Mouse (Mus musculus) lung, adult 2 months (tissue): ENCODE measurements around the gene Ppp4r4.

ENCODE experiments used
- CTCF ChIP-seq: fragments of 200-500 bp; IDR thresholded peaks from 2 replicates; pipeline ENCODE4 v1.5.1; 2011; ENCODE audit warnings: mild to moderate bottlenecking, low read length, control low read depth; ENCODE audit not compliant: insufficient read depth
- POLR2A ChIP-seq: fragments of 200-500 bp; IDR thresholded peaks from 2 replicates; pipeline ENCODE4 v1.6.1; 2011; ENCODE audit warnings: low read depth, mild to moderate bottlenecking, control low read depth, low read length, borderline replicate concordance; ENCODE audit errors: extremely low read depth

DNA sequence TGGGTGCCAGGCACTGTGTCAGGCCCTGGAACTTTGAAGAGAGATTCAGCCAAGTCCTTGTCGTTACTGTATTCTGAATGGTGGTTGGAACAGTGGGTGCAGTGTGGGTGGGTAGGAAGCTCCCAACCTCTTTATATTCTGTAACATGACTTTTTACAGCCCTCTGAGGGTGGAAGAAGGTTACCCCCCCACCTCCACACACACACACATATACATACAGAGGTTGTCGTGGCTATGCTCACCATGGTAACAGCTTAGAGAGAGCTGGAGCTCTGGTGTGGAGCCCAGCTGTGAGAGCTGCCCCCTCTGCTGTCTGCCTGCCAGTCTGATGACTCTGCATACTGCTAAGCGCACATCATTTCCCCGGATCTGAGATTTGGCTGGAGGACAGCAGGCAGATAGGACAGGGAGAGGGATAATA, 18.6 kb upstream of the Ppp4r4 start:
- TF ChIP-seq CTCF, result no peak
- TF ChIP-seq POLR2A, result no peak
